Mouse (Mus musculus) olfactory bulb, adult 2 months (tissue): ENCODE results near the gene Anpep.

ENCODE experiments used
- CTCF ChIP-seq: fragments of 200-500 bp; IDR thresholded peaks from 2 replicates; pipeline ENCODE4 v1.5.1; 2012; ENCODE audit warnings: low read depth, mild to moderate bottlenecking, low read length, moderate library complexity; ENCODE audit not compliant: insufficient read depth
- POLR2A ChIP-seq: fragments of 200-500 bp; IDR thresholded peaks from 2 replicates; pipeline ENCODE4 v1.6.1; 2012; ENCODE audit warnings: mild to moderate bottlenecking, low read depth, low read length, moderate library complexity; ENCODE audit not compliant: insufficient read depth

DNA sequence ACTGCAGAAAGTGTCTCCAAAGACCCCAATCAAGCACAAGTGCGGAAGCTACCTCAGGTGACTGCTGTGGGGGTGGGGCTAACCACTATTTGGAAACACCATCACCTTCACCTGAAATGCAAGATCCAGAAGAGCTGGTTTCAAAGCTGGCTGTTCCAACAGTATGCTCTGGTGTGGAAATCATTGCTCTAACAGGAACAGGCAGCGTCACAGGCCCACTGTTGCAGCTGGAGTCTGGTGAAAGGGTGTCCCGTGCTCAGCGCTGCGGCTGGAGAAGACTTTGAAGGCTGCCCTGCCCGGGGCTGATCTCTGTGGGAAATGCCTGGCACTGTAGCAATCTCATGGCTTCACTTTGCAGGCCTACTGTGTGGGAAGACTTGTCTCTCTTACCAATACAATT lies 12.5 kb upstream of the Anpep start:
- no peak for TF ChIP-seq POLR2A
- no peak for TF ChIP-seq CTCF
